Mouse (Mus musculus): ENCODE measurements around the gene Odf4. TPM values are rescaled to one million over a fixed set of nuclear protein-coding genes. Genes with fewer than 3 reads are reported as not detected.
A peak's percentile ranks its signal among the peaks of the same experiment; 100 is the strongest.

Odf4 gene
- polyA plus RNA-seq, 2 experiments, result not detected

DNA sequence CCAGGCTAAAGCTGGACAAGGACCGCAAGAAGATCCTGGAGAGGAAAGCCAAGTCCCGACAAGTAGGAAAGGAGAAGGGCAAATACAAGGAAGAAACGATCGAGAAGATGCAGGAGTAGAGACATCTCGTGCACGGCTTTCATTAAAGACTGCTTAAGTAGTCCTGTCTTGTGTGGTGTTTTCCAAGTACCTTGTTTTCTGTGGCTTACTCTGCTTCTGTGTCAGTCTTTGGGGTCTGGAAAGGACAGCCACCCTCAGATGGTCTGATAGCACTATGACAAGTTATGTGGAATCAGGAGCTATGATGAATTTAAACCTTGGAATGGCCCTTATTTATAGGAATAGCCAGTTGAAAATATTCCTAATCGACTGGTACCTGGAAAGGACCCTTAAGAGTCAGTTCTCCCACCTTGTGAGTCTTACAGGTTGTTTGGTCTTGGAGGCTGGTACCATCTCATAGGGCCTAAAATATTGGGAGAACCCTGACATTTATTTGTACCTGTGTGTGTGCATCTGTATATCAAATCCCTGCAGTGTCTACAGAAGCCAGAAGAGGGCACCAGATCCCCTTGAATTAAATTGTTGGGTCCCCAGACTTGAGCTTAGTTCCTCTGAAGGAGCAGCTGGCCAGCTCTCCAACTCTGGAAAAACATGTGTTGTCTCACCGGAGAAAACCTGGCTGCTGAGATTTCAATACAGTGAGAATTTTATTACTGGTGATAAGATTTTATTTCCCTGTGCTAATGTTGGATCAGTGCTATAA is 22.3 kb downstream of the Odf4 start:
- H3K9ac ChIP-seq (replicated peaks), result no peak overlapping the region
- ATAC-seq (ENCODE audit: insufficient read depth) (no peak), DNase-seq (ENCODE audit: low read depth in 3 of 3, low spot score in 3 of 3) (peak; percentile 51 to 60 (median 56))
- H3K4me3 ChIP-seq (ENCODE audit: insufficient read depth in 1 of 2, low read depth in 2 of 2, low read length in 2 of 2), result no peak overlapping the region
- H3K27ac ChIP-seq, result no peak overlapping the region
- H3K36me3 ChIP-seq (replicated peaks; ENCODE audit: control insufficient read depth, insufficient read depth, low read depth), result peaks cover 35% of the 10 kb centered on the region
- TF ChIP-seq CTCF (IDR thresholded peaks at IDR 0.05; ENCODE audit: low read depth), result peak; percentile 64
- TF ChIP-seq EP300 (IDR thresholded peaks at IDR 0.05; ENCODE audit: low read depth), result no peak
- H3K9me3 ChIP-seq (ENCODE audit: control insufficient read depth, low read length), result no peaks in the 10 kb centered on the region
- no peak overlapping the region for H3K4me2 ChIP-seq (ENCODE audit: low read depth)
- peaks cover 3 to 9% of the 10 kb centered on the region in 2 experiments for H3K4me1 ChIP-seq (replicated peaks; ENCODE audit: control insufficient read depth in 2 of 2, insufficient read depth in 2 of 2, low read length in 1 of 2)
- 82% methylated on average over 8 of the region's 8 CpGs for WGBS (ENCODE audit: insufficient replicate concordance)
- H3K27me3 ChIP-seq (ENCODE audit: control insufficient read depth, insufficient read depth, low read length), result no peaks in the 10 kb centered on the region

GRCm38 (mm10) chr11:68903775-68904174 is 23.1 kb downstream of the Odf4 start:
- Histone ChIP-seq H3K27ac (no peak overlapping the region), H3K9ac (replicated peaks) (no peak overlapping the region), H3K4me1 (replicated peaks; ENCODE audit: control insufficient read depth in 2 of 2, insufficient read depth in 2 of 2, low read length in 1 of 2) (peaks cover 10 to 17% of the 10 kb centered on the region in 2 experiments), H3K4me2 (ENCODE audit: low read depth) (no peak overlapping the region), H3K27me3 (ENCODE audit: control insufficient read depth, insufficient read depth, low read length) (no peaks in the 10 kb centered on the region), H3K9me3 (ENCODE audit: control insufficient read depth, low read length) (no peaks in the 10 kb centered on the region), H3K36me3 (replicated peaks; ENCODE audit: control insufficient read depth, insufficient read depth, low read depth) (peaks cover 35% of the 10 kb centered on the region), H3K4me3 (ENCODE audit: insufficient read depth in 1 of 2, low read depth in 2 of 2, low read length in 2 of 2) (no peak overlapping the region)
- TF ChIP-seq CTCF (IDR thresholded peaks at IDR 0.05; ENCODE audit: low read depth) (no peak), EP300 (IDR thresholded peaks at IDR 0.05; ENCODE audit: low read depth) (no peak)
- no peak for ATAC-seq (ENCODE audit: insufficient read depth)
- 72% methylated on average over 2 of the region's 2 CpGs for WGBS (ENCODE audit: insufficient replicate concordance)
- no peak for DNase-seq (ENCODE audit: low read depth in 3 of 3, low spot score in 3 of 3)

GRCm38 (mm10) chr11:68902823-68903222 is 24.1 kb downstream of the Odf4 start:
- H3K4me2 ChIP-seq (ENCODE audit: low read depth), result peak overlapping the region; percentile 72
- peak overlapping the region; percentile 93 to 95 for H3K4me3 ChIP-seq (ENCODE audit: insufficient read depth in 1 of 2, low read depth in 2 of 2, low read length in 2 of 2)
- no peak for DNase-seq (ENCODE audit: low read depth in 3 of 3, low spot score in 3 of 3)
- peak overlapping the region; percentile 100 for H3K9ac ChIP-seq (replicated peaks)
- no peaks in the 10 kb centered on the region for H3K9me3 ChIP-seq (ENCODE audit: control insufficient read depth, low read length)
- ATAC-seq (ENCODE audit: insufficient read depth), result no peak
- no peaks in the 10 kb centered on the region for H3K27me3 ChIP-seq (ENCODE audit: control insufficient read depth, insufficient read depth, low read length)
- WGBS (ENCODE audit: insufficient replicate concordance), result 49% methylated on average over 5 of the region's 5 CpGs
- peaks cover 16 to 26% of the 10 kb centered on the region in 2 experiments for H3K4me1 ChIP-seq (replicated peaks; ENCODE audit: control insufficient read depth in 2 of 2, insufficient read depth in 2 of 2, low read length in 1 of 2)
- peak overlapping the region; percentile 7 for H3K27ac ChIP-seq
- no peak for TF ChIP-seq EP300 (IDR thresholded peaks at IDR 0.05; ENCODE audit: low read depth)
- no peak for TF ChIP-seq CTCF (IDR thresholded peaks at IDR 0.05; ENCODE audit: low read depth)
- peaks cover 35% of the 10 kb centered on the region for H3K36me3 ChIP-seq (replicated peaks; ENCODE audit: control insufficient read depth, insufficient read depth, low read depth)

- H3K27me3 ChIP-seq (ENCODE audit: control insufficient read depth, insufficient read depth, low read length), result no peaks in the 10 kb centered on the region
- no peaks in the 10 kb centered on the region for H3K9me3 ChIP-seq (ENCODE audit: control insufficient read depth, low read length)
- peak overlapping the region; percentile 93 to 95 for H3K4me3 ChIP-seq (ENCODE audit: insufficient read depth in 1 of 2, low read depth in 2 of 2, low read length in 2 of 2)
- peak overlapping the region; percentile 7 for H3K27ac ChIP-seq
- ATAC-seq (ENCODE audit: insufficient read depth) (no peak), DNase-seq (ENCODE audit: low read depth in 3 of 3, low spot score in 3 of 3) (no peak)
- peak overlapping the region; percentile 100 for H3K9ac ChIP-seq (replicated peaks)
- peaks cover 16 to 28% of the 10 kb centered on the region in 2 experiments for H3K4me1 ChIP-seq (replicated peaks; ENCODE audit: control insufficient read depth in 2 of 2, insufficient read depth in 2 of 2, low read length in 1 of 2)
- peak overlapping the region; percentile 72 for H3K4me2 ChIP-seq (ENCODE audit: low read depth)
- TF ChIP-seq EP300 (IDR thresholded peaks at IDR 0.05; ENCODE audit: low read depth) (no peak), CTCF (IDR thresholded peaks at IDR 0.05; ENCODE audit: low read depth) (no peak)
- peaks cover 35% of the 10 kb centered on the region for H3K36me3 ChIP-seq (replicated peaks; ENCODE audit: control insufficient read depth, insufficient read depth, low read depth)
- under 1% methylated on average over 11 of the region's 11 CpGs for WGBS (ENCODE audit: insufficient replicate concordance)
Measured at GRCm38 (mm10) chr11:68902367-68902766, 24.5 kb downstream of the Odf4 start.

DNA sequence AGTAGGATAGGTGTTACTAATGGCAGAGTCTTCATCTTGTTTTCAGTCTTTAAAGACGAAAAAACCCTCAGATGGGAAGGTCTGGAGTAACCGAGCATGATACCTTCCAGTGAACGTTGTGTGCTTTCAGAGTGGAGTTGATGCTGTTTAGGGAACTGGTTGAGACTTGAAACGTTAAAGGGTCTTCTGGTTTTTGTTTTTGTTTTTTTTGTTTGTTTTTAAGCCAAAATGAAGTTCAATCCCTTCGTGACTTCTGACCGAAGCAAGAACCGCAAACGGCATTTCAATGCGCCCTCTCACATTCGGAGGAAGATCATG is 24.9 kb downstream of the Odf4 start:
- peak overlapping the region; percentile 75 for H3K27ac ChIP-seq
- TF ChIP-seq CTCF (IDR thresholded peaks at IDR 0.05; ENCODE audit: low read depth), result no peak
- no peak for TF ChIP-seq EP300 (IDR thresholded peaks at IDR 0.05; ENCODE audit: low read depth)
- H3K27me3 ChIP-seq (ENCODE audit: control insufficient read depth, insufficient read depth, low read length), result no peaks in the 10 kb centered on the region
- peaks cover 35% of the 10 kb centered on the region for H3K36me3 ChIP-seq (replicated peaks; ENCODE audit: control insufficient read depth, insufficient read depth, low read depth)
- WGBS (ENCODE audit: insufficient replicate concordance), result 0% methylated on average over 10 of the region's 10 CpGs
- H3K9me3 ChIP-seq (ENCODE audit: control insufficient read depth, low read length), result no peaks in the 10 kb centered on the region
- no peak for ATAC-seq (ENCODE audit: insufficient read depth)
- DNase-seq (ENCODE audit: low read depth in 3 of 3, low spot score in 3 of 3), result no peak
- peak overlapping the region; percentile 100 for H3K9ac ChIP-seq (replicated peaks)
- H3K4me2 ChIP-seq (ENCODE audit: low read depth), result peak overlapping the region; percentile 72
- H3K4me3 ChIP-seq (ENCODE audit: insufficient read depth in 1 of 2, low read depth in 2 of 2, low read length in 2 of 2), result peak overlapping the region; percentile 93 to 95
- peaks cover 18 to 30% of the 10 kb centered on the region in 2 experiments for H3K4me1 ChIP-seq (replicated peaks; ENCODE audit: control insufficient read depth in 2 of 2, insufficient read depth in 2 of 2, low read length in 1 of 2)

Measured in liver, embryonic 14.5 days (tissue).